9 mouse cellular contexts compared by ENCODE assay signal in the genomic region with DNA sequence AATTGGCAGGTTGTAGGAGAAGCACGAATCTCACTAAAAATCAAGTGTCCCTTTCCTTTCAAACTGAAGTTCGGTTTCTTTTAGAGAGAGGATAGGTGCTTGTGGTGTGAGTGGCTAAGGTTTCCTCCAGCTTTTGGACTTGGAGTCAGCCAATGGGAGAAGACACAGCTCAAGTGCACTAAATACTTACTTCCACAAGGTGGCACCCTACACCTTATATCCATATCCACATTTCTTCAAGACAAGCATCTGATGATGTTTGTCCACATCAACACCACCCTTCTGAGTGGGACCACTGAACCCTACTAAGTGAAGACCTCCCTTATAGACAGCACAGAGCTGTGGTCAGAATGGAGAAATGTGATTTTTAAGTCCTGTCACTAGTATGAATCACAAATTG. TPM values are rescaled to one million over a fixed set of nuclear protein-coding genes. Genes with fewer than 3 reads are reported as not detected.
A peak's percentile ranks its signal among the peaks of the same experiment; 100 is the strongest.
DNase-seq lines count a peak whose midpoint lies in the region; ATAC-seq and TF ChIP-seq lines count a peak whose summit lies in the region.
"Had no signal": no experiment of that assay in that cellular context is flagged by ENCODE, and none has a peak within 500 bp of the region (broad histone marks: within the 10 kb centered on the region; RNA-seq: fewer than 3 reads in every experiment).

No protein-coding gene starts in this region.

- DNase-seq in cerebellum, adult 9-10 months, result peak; percentile 15
- no peak for DNase-seq in cerebellum, adult 11 months
- DNase-seq in liver, embryonic 14.5 days (ENCODE audit: low read depth in 3 of 3, low spot score in 3 of 3), result peak; percentile 10 to 16 (median 14)
- peak; percentile 28 for DNase-seq in WW6 (ENCODE audit: low read depth, low spot score)
- no peak for DNase-seq in urinary bladder, postnatal 36 days (ENCODE audit: low spot score in 2 of 2)

- no peak overlapping the region for H3K9ac ChIP-seq in liver, embryonic 14.5 days (replicated peaks)
- no peak overlapping the region for H3K9ac ChIP-seq in liver, embryonic 12.5 days
- H3K9ac ChIP-seq: limb, embryonic 13.5 days had no signal

- no peak overlapping the region for H3K4me2 ChIP-seq in liver, embryonic 14.5 days (ENCODE audit: low read depth)
- no peak overlapping the region for H3K4me2 ChIP-seq in liver, embryonic 12.5 days
- H3K4me2 ChIP-seq: limb, embryonic 13.5 days had no signal

- TF ChIP-seq EP300 in liver, embryonic 14.5 days (IDR thresholded peaks at IDR 0.05; ENCODE audit: low read depth), result no peak

- no peaks in the 10 kb centered on the region for H3K27me3 ChIP-seq in liver, embryonic 14.5 days (ENCODE audit: control insufficient read depth, insufficient read depth, low read length)
- H3K27me3 ChIP-seq in liver, embryonic 12.5 days (replicated peaks), result no peaks in the 10 kb centered on the region
- H3K27me3 ChIP-seq: limb, embryonic 13.5 days had no signal

- peak; percentile 66 for TF ChIP-seq CTCF in liver, embryonic 14.5 days (IDR thresholded peaks at IDR 0.05; ENCODE audit: low read depth)

- WGBS in liver, embryonic 14.5 days (ENCODE audit: insufficient replicate concordance), result 67% methylated on average over 2 of the region's 2 CpGs
- 59% methylated on average over 2 of the region's 2 CpGs for WGBS in liver, embryonic 12.5 days (ENCODE audit: insufficient replicate concordance)

- H3K36me3 ChIP-seq in liver, embryonic 14.5 days (replicated peaks; ENCODE audit: control insufficient read depth, insufficient read depth, low read depth), result no peaks in the 10 kb centered on the region
- H3K36me3 ChIP-seq in liver, embryonic 12.5 days, result peaks cover 27% of the 10 kb centered on the region

- H3K4me1 ChIP-seq in liver, embryonic 14.5 days (replicated peaks; ENCODE audit: control insufficient read depth in 2 of 2, insufficient read depth in 2 of 2, low read length in 1 of 2), result no peaks in the 10 kb centered on the region
- no peaks in the 10 kb centered on the region for H3K4me1 ChIP-seq in liver, embryonic 12.5 days
- H3K4me1 ChIP-seq: limb, embryonic 13.5 days had no signal

- no peak overlapping the region for H3K4me3 ChIP-seq in liver, embryonic 14.5 days (ENCODE audit: insufficient read depth in 1 of 2, low read depth in 2 of 2, low read length in 2 of 2)
- H3K4me3 ChIP-seq in liver, embryonic 12.5 days, result no peak overlapping the region
- H3K4me3 ChIP-seq: limb, embryonic 13.5 days had no signal

- no peak for ATAC-seq in liver, embryonic 14.5 days (ENCODE audit: insufficient read depth)
- ATAC-seq in liver, embryonic 12.5 days, result no peak
- peak; percentile 92 for ATAC-seq in inflammation-experienced regulatory T-cells, adult 6 months
- peak; percentile 84 for ATAC-seq in neutrophil, adult 5-6 weeks (ENCODE audit: extremely low read depth, insufficient number of reproducible peaks, low FRiP score, poor library complexity, severe bottlenecking)

- H3K9me3 ChIP-seq in liver, embryonic 14.5 days (ENCODE audit: control insufficient read depth, low read length), result no peaks in the 10 kb centered on the region
- H3K9me3 ChIP-seq in liver, embryonic 12.5 days (replicated peaks), result no peaks in the 10 kb centered on the region

- no peak overlapping the region for H3K27ac ChIP-seq in liver, embryonic 14.5 days
- H3K27ac ChIP-seq in liver, embryonic 12.5 days, result no peak overlapping the region
- H3K27ac ChIP-seq: limb, embryonic 13.5 days had no signal

RNA-seq across cellular contexts. Expression of a gene that starts 40.6 kb away (rescaled TPM):
- polyA plus RNA-seq in liver, embryonic 14.5 days (2012; rRNA removed), result 2.4 and 4.5 TPM in 2 replicates
- 7.8 and 8.2 TPM in 2 replicates for polyA plus RNA-seq in liver, embryonic 14.5 days (2014; fragmentation: Nextera tagmentation; extraction: Ambion mirVana)
- 17.3 and 18.5 TPM in 2 replicates for polyA plus RNA-seq in liver, embryonic 12.5 days (2016; fragmentation: Nextera tagmentation; extraction: Ambion mirVana)
- polyA plus RNA-seq in inflammation-experienced regulatory T-cells, adult 6 months (2017; shearing (Covaris generic)), result 10 to 100 TPM; 13.4 to 18.9 (median 15.8) TPM
- total RNA-seq in neutrophil, adult 5-6 weeks (2017), result 10.9 and 16.4 TPM in 2 replicates

RNA-seq across cellular contexts. Expression of a gene that starts 44.6 kb away (rescaled TPM):
- polyA plus RNA-seq in liver, embryonic 14.5 days (2012; rRNA removed), result 7.1 and 9.7 TPM in 2 replicates
- 12.2 and 12.3 TPM in 2 replicates for polyA plus RNA-seq in liver, embryonic 14.5 days (2014; fragmentation: Nextera tagmentation; extraction: Ambion mirVana)
- 20.3 and 22.2 TPM in 2 replicates for polyA plus RNA-seq in liver, embryonic 12.5 days (2016; fragmentation: Nextera tagmentation; extraction: Ambion mirVana)
- polyA plus RNA-seq in inflammation-experienced regulatory T-cells, adult 6 months (2017; shearing (Covaris generic)), result 10 to 100 TPM; 34.9 to 52.3 (median 50.1) TPM
- 33.8 and 83.8 TPM in 2 replicates for total RNA-seq in neutrophil, adult 5-6 weeks (2017)

Comparison
In these comparisons a context has a peak if more than half of its experiments do, and no peak if none do; other contexts are left out.
1. DNase-seq: peak in cerebellum, adult 9-10 months (single experiment), liver, embryonic 14.5 days (3 of 3) and WW6 (single experiment); none in cerebellum, adult 11 months (single experiment) and urinary bladder, postnatal 36 days (0 of 2).
2. ATAC-seq: peak in inflammation-experienced regulatory T-cells, adult 6 months (single experiment) and neutrophil, adult 5-6 weeks (single experiment); none in liver, embryonic 14.5 days (single experiment) and liver, embryonic 12.5 days (single experiment).